Mouse (Mus musculus): ENCODE measurements around the gene Hdgfl3.

The Hdgfl3 gene

DNA sequence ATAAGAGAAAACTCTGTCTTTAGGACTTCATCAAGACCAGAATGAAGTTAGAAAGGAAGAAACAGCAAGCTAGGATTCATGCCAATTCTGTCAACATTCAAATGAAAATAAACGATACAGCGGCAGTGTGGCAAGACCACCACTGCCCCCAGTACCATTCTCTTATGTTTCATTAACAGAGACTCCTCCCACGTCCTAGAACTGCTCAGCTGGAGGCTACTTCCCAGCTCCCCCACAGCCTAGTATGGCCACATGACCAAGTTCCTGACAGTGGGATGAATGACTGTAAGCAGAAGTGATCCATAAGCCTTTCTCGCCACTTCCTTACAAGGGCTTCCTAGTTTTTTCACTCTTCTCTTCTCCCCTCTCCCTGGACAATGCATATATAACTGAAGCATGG is 30.2 kb downstream of the Hdgfl3 start:
- in situ Hi-C loops (cut with MboI, MseI) = loop anchor here (10.0 kb wide), 1 partner anchor 1349 kb away; no protein-coding TSS in a partner anchor

DNA sequence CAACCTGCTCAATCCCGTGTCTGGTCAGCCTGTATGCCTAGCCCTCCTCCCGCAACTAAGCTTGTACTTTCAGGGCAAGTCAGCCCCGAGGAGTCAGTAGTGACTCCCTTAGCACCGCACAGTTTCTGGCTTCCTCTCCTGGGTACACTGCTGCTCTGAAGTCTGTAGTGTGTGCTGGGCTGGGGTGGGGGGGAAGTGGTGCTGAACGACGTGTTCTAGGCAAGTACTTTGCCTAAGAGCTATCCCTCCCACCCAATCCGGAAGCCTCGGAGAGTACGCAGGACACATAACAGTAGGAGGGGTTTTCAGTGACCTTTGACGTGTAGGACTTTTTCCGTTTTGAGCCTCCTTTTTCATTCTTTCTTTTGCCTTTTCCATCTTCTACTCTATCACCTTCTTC is 34.9 kb downstream of the Hdgfl3 start:
- in situ Hi-C loops (cut with MboI, MseI) = no loop called here

DNA sequence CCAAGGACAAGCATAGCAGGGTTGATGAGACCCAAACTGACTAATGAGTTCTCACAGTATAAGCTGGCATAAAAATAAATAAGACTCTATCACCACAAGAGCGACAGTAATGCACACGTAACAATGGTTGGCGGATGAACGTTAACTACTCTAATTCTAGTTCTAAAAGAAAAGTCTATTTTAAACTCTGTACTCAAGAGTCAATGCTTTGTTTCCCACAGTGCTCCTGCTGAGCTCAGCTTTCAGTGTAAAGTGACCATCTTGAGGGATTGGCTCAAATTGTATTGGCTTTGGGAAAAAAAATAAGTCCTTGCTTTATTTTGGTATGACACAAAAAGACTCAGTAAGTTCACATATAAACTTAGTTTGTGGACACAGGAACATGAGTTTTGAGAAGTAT is 49.1 kb downstream of the Hdgfl3 start:
- in situ Hi-C loops (cut with MboI, MseI) = no loop called here

DNA sequence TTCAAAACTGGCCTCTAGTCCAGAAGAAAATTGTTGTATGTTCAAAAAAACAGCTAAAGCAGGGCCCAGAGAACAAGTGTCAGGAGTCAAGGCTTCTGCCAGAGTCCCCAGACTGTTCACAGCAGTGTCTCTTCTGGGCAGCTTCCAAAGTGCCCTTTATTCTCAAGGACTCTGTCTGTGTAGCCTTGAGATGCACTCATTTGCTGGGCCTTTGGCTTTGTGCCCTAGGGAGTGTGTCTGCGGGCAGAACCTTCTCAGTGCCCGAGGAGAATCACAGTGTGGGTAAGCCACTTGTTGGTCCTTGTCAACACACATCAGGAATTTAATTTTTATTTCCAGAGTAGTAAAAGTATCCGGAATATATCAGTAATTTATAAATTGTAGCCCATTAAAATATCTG is 52.7 kb downstream of the Hdgfl3 start:
- in situ Hi-C loops (cut with MboI, MseI) = no loop called here

DNA sequence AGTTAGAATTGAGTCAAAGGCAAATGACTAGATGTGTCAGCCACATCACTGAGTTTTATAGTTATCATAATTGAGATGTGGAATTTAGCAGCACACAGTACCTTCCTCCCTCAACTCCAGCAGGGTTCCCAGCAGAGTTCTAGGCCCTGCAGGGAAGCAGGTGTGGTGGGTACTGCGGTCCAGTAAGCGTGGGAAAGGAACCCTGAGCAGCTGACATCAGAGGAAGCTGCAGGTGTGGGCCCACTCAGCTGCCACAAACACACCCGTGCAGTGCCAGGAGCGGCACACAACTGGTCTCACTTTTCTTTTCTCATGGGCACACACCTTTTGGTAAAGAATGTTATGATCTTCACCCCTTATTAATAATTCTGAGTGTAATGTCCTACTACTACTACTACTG is 53.5 kb downstream of the Hdgfl3 start:
- in situ Hi-C loops (cut with MboI, MseI) = no loop called here

DNA sequence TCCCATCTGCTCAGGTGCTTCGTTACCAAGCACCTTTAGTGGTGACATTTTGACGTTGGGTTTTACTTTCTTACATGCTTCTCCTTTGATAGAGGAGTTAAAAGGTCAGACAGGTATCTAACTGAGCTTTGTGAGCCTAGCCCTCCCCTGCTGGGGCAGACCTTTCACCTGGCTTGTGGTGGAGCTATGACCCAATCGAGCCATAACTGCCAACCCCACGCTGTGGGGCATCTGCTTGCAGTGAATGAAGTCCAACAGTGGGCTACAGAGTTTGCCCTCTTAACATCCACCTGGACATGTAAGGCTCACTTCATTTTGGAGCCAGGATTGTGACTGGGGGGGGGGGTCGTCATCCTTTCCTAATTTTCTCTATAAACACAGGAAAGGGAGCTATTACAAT is 54.0 kb downstream of the Hdgfl3 start:
- in situ Hi-C loops (cut with MboI, MseI) = no loop called here

DNA sequence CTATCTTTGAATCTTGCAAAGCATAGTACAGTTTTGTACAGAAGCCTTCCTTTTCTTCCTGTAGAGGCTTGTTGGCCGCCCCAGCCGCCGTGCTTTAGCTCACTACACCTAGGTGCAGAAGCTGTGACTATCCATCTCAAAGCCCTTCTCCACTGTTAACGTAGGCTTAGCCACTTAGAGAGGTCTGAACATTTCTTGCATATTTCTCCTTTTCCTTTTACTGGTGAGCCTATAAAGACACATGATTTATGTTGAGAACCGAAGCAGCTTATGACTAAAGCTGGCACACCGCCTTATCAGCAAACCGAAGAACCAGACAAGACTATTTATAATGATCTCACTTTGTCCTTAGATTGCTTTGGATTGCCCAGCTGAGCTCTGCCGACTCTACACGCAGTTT is 58.9 kb downstream of the Hdgfl3 start:
- in situ Hi-C loops (cut with MboI, MseI) = no loop called here

DNA sequence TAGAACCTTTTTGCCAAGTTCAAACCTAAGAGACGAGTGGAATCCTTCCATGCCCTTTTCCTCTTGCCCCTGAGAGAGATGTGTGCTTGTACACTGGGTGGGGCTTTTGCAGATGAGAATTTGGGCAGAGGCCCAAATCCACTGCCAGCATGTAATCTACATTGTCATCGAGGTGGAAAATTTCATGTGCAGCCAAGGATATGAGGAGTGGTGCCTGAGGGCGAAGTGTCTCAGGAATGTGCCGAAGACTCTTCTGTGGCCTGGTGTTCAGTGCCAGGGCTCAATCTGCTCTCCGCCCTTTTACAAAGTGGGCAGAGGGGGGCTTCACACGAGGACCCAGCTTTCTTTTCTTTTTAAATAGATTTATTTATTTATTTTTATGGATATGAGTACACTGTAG is 59.6 kb downstream of the Hdgfl3 start:
- in situ Hi-C loops (cut with MboI, MseI) = no loop called here

DNA sequence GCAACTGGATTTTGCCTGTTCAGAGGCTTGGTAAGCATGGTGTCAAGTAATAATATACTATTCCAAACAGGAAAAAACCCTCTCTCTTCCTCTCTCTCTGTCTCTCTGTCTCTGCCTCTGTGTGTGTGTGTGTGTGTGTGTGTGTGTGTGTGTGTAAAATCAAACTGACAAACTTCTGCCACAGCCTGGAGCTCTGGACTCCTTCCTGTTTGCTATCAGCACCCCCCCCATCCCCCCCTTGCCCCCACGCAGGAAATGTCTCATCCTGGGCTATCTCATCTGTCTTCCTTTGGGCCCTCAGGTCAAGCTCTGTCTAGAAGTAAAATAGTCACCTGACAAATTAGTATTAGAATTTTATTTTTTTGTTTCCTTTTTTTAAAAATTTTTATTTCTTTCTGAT is 60.5 kb downstream of the Hdgfl3 start:
- in situ Hi-C loops (cut with MboI, MseI) = no loop called here

DNA sequence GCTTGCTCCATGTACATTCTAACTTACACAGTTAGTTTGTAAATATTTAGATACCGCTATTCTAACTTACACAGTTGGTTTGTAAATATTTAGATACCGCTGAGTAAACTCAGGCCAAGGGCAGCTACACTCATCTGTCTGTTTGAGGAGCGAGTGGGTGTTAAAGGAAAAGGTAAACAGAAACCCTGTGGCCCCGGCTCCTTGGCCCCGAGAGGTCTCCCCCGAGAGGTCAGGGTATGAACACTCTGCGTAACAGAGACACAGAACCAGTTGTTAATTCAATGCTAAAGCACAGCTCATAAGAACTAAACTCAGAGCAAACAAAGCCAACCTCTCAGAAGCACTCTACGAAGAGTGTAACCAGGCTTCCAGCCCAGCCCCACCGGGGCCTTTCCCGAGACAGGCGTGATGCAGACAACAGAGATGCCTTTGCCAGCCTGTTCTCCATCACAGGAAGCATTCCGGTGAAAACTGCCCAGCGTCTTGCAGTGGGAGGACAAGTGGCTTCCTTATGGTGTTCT is 61.7 kb downstream of the Hdgfl3 start:
- in situ Hi-C loops (cut with MboI, MseI) = no loop called here

DNA sequence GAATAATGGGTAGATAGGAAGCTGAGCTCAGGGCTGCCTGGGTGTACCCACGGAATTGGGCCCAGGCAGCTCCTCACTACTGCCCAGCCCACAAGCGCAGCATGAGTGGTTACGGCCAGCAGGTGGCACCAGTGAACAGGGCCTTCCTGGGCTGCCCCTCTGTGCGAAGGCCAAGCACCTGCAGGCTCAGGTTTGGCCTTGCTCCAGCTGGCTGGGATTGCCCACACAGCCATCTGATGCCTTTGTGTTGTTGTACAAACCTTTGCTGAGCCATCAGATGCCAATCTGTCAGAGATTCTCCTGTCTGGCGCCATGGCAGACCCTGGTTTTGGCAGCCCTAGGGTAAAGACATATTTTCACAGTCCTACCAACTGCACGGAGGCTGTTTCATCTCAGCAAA is 66.1 kb downstream of the Hdgfl3 start:
- in situ Hi-C loops (cut with MboI, MseI) = no loop called here

DNA sequence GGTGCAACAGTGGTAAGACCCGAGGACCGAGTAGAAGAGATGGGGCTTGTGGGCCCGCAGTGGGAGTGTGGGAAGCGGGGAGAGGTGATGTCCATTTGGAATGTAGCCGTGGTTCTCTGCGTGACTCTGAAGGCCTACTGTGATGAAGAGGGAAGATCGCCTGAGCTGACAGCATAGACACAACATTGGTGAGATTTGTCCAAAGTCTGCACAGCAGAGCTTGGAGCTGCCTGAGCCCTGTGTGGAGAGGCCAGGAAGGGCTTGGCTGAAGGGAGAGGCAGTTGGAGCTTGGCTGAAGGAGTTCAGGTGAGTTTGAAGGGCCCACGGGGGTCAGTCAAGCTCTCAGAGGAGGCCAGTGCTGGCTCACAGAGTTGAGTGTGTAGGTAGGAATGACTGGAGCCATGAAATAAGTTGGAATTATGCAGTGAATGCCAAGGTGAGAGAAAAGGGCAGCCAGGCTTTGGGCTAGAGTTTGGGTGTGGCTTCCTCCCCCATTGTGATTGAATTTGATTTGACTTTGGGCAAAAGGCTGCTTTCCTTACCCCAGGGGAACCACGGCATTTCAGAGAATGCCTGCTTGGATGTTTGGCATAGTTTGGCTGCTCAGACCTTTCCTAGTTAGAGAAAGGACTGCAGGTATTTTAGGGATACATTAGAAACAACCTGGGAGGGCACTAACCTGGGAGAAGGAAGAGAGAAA is 66.9 kb downstream of the Hdgfl3 start:
- in situ Hi-C loops (cut with MboI, MseI) = no loop called here

DNA sequence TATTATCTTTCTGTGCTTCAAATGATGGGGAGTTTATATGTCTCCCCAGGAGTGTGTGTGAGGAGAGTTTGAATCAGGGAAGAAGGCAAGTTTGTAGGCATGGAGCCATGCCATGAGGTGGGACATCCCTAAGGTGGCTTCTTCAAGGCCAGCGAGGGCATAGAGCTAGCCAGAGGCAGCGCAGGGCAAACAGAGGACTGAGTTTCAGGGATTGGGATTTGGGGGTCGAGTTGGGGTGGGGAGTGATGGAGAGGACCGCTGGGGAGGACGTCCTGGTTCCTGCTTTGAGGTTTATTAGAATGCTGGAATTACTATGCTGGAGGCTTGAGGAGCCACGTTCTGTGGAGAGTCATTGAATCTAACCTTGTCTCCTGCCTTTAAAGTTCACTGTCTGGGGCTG is 68.3 kb downstream of the Hdgfl3 start:
- in situ Hi-C loops (cut with MboI, MseI) = no loop called here

DNA sequence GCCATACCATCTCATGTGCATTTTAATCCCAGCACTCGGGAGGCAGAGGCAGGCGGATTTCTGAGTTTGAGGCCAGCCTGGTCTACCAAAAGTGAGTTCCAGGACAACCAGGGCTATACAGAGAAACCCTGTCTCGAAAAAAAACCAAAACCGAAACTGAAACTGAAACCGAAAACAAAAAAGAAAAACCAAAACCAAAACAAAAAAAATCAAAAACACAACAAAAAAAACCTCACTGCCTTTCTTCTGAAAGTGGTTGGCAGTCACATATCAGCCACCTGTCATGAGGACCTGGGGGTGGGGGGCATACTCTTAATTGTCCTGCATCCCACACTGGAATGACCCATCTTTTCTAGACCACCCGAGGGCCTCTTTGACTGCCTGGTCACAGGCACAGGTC is 69.7 kb downstream of the Hdgfl3 start:
- in situ Hi-C loops (cut with MboI, MseI) = loop anchor here (5.0 kb wide), 1 partner anchor 63 kb away; no protein-coding TSS in a partner anchor

DNA sequence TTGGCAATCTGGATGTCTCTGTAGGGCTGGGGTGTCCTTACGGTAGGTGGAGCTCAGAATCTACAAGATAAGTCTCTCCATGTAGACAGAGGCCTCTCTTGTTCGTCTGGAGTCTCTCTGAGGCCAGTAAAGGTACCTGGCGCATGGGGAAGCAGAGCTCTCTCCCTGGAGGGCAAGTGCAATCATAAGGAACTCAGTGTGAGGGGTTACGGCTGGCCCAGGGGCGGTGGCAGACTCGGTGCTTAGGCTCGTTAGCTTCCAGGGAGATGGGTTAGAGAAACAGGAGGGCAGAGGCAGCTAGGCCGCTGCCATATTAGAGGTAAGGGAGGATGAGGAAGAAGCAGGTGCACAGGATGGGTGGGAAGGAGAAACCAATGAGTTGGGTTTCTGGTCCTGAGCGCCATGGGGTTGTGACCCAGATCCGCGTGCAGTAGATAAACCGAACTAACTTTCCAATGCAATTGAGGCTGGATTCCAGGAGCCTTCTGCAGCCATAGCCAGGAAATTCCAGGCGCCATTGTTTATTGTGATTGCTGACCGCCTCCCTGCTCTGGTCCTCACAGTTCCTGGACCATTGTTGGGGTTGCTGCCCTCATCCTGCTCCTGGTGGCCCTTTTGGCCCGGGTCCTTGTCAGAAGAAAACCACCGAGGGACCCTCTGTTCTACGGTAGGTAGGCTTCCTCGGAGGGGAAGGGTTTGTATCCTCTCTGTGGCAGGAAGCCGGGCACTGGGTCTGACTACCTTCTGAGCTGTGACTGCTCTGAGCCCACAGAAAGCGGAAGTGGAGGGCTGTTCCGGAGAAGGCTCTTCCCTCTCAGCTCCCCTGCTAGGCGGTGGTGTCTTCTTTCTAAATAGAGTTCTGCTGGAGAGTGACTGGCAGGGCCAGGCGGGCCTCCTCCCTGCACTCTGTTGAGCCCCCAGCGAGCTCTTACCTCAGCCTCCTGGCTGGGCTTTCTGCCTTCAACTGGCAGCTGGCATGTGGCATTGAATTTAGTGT is 71.4 kb downstream of the Hdgfl3 start:
- in situ Hi-C loops (cut with MboI, MseI) = loop anchor here (5.0 kb wide), 1 partner anchor 64 kb away; no protein-coding TSS in a partner anchor

DNA sequence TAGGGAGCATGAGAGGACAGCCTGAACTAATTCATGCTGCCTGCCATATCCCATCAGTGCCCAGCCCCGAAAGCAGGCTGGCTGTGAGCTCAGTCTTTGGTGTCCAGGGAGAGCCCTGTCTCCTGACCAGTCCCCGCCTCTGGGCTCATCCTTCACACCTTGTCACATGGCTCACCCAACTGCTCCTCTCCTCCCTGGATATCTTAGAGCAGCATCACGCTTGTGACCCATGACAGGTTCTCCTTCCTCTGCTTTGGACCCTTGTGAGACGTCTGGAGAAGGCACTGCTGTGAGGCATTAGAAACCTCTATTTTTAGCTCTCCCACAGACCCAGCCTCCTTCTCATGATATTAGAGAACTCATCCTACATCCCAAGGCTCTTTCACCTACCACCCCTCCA is 72.4 kb downstream of the Hdgfl3 start:
- in situ Hi-C loops (cut with MboI, MseI) = loop anchor here (5.0 kb wide), 1 partner anchor 65 kb away; no protein-coding TSS in a partner anchor

DNA sequence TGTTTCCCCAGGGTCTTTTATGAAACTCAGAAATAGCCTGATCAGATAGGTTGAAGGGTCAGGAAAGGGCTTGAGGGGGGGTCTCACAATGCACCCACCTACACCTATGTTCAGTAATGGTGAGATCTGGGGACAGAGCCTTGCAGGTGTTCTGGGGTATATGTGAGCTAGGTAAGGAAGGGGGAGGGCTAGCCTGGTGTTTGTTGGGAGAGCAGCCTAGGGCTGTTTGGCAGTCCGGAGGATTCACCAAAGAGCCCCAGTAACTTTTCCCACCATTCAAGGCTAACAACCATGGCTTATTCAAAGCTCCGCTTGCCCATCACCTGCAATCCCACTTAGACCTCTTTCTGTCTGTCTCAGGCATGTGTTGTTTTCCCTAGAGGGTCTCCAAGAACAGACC is 72.8 kb downstream of the Hdgfl3 start:
- in situ Hi-C loops (cut with MboI, MseI) = loop anchor here (5.0 kb wide), 1 partner anchor 66 kb away; no protein-coding TSS in a partner anchor

DNA sequence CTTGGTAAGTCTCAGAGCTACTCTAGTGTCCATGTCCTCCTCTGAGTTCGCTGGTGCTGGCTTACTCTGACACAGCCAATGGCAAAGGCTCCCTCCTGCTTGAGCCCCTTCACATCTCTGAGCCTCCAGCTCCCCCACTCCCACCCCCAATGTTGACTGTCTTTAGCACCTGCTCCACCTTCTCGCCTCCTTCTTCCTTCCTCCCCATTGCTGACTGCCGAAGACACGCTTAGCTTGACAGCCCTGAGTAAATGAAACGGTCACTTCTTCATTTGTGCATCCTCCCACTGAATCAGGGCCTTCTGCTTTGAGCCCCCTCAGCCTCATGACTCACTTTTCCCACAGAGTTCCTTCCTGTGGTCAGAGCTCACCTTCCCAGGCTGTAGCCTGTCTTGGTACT is 73.3 kb downstream of the Hdgfl3 start:
- in situ Hi-C loops (cut with MboI, MseI) = loop anchor here (5.0 kb wide), 1 partner anchor 66 kb away; no protein-coding TSS in a partner anchor

DNA sequence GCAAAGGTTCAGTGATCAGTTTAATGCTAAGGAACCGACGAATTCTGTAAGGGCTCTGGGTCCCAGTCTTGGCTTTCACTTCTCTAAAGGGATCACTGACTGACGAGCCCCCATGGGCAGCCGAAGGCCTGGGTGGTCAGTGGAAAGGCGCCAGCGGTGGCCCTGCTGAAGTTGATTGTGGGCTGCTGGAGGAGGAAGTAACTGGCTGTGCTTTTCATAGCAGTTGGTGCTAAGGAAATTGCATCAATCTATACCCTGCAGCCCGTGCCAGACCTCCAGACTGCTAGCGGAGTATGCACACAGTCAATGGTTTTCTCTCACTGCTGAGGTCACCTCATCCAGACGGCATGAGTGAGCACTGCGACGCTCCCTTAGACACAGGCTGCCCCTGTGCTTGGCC is 74.2 kb downstream of the Hdgfl3 start:
- in situ Hi-C loops (cut with MboI, MseI) = loop anchor here (5.0 kb wide), 1 partner anchor 67 kb away; no protein-coding TSS in a partner anchor

DNA sequence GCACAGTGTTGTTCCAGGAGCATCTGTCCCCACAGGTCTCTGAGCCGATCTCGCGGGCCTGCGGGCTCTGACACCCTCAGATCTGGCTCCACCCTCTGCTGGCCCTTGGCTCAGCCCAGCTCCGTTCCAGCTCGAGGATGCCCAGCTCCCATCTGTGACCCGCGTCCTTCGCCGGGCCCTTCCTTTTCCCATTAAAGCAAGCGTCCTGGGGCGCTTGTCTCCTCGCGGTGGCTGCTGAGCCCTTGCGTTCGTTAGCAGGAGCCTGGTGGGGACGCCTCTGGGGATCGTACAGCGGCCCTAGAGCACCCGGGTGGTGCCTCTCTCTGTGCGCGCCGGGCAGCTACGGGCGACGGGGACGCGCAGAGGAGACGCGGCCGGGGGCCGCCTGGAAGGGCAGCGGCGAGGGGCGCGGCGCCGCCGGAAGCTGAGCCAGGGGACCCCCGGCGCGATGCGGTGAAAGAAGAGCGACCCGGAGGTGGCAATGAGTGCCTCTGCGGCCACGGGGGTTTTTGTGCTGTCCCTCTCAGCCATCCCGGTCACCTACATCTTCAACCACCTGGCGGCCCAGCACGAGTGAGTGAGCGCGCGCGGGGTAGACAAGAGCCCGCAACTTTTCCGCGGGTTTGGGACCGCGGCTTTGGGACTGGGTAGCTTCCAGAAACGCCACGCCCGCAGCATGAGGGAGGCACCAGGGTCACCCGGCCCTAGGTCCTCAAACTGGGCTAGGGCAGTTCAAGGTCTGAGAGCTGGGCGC is 75.1 kb downstream of the Hdgfl3 start, which contains the start of gene Tm6sf1:
TSS of gene Tm6sf1 (plus strand) at position 34 of the 754 bp plus-strand sequence.
- in situ Hi-C loops (cut with MboI, MseI) = no loop called here

DNA sequence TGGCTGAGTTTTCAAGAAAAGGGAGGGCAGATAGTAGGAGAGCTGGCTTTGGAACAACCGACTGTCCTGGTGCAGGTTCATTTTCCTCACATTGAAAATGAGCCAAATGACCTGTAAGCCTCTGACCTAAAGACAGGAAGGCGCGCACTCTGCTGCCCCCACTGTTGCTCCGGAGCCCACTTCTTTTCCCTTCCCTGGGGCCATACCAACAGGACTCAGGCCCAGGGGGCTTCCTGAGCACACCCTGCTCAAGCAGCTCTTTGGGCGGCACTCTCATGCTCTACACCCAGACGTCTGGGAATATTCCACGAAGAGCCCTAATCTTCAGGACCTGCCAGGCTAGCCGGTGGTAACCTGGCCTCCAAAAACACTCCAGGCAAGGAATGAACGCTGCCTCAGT is 76.0 kb downstream of the Hdgfl3 start:
- in situ Hi-C loops (cut with MboI, MseI) = no loop called here
